Mouse (Mus musculus) midbrain, embryonic 12.5 days (tissue): ENCODE data around the gene Dgki. TPM values are rescaled to one million over a fixed set of nuclear protein-coding genes. Genes with fewer than 3 reads are reported as not detected.
A peak's percentile ranks its signal among the peaks of the same experiment; 100 is the strongest.

Experiments used
- ATAC-seq: fragments of 200-750 bp; cut with Nextera tagmentation; 2 replicates; pipeline ENCODE4 v1.8.0; 2017; ENCODE audit warnings: low read depth, moderate TSS enrichment, moderate library complexity; ENCODE audit not compliant: low FRiP score
- H3K27ac ChIP-seq: fragments of 300-500 bp; sonication (generic); replicated peaks from 2 replicates; pipeline ENCODE4 v1.5.1; 2016; ENCODE audit warnings: mild to moderate bottlenecking
- H3K27me3 ChIP-seq: fragments of 300-500 bp; sonication (generic); 2 replicates; pipeline ENCODE4 v1.6.1; 2016; ENCODE audit warnings: mild to moderate bottlenecking
- H3K36me3 ChIP-seq: fragments of 300-500 bp; sonication (generic); 2 replicates; pipeline ENCODE4 v1.6.1; 2016
- H3K4me1 ChIP-seq: fragments of 300-500 bp; sonication (generic); 2 replicates; pipeline ENCODE4 v1.6.1; 2016
- H3K4me2 ChIP-seq: fragments of 300-500 bp; sonication (generic); replicated peaks from 2 replicates; pipeline ENCODE4 v1.6.1; 2016; ENCODE audit warnings: mild to moderate bottlenecking, moderate library complexity
- H3K4me3 ChIP-seq: fragments of 300-500 bp; sonication (generic); 2 replicates; pipeline ENCODE4 v1.5.1; 2016; ENCODE audit warnings: mild to moderate bottlenecking
- H3K9ac ChIP-seq: fragments of 300-500 bp; sonication (generic); replicated peaks from 2 replicates; pipeline ENCODE4 v1.6.1; 2016; ENCODE audit warnings: mild to moderate bottlenecking, moderate library complexity
- H3K9me3 ChIP-seq: fragments of 300-500 bp; sonication (generic); 2 replicates; pipeline ENCODE4 v1.6.1; 2016; ENCODE audit warnings: mild to moderate bottlenecking
- WGBS: fragments of 180-500 bp; shearing (Covaris S2); methylation state at CpG from one replicate; pipeline ENCODE4 v1.1.7; 2016; 5-methylcytosine and 5-hydroxymethylcytosine counted together
- polyA plus RNA-seq: library from polyadenylated mRNA; unstranded; fragments of >200 nt; fragmentation: Nextera tagmentation; extraction: Ambion mirVana; gene quantifications from 2 replicates; pipeline ENCODE4 v1.2.1, GENCODE M21; 2016

The Dgki gene
- polyA plus RNA-seq, 1 experiment from 2014 or later: 4.3 TPM

DNA sequence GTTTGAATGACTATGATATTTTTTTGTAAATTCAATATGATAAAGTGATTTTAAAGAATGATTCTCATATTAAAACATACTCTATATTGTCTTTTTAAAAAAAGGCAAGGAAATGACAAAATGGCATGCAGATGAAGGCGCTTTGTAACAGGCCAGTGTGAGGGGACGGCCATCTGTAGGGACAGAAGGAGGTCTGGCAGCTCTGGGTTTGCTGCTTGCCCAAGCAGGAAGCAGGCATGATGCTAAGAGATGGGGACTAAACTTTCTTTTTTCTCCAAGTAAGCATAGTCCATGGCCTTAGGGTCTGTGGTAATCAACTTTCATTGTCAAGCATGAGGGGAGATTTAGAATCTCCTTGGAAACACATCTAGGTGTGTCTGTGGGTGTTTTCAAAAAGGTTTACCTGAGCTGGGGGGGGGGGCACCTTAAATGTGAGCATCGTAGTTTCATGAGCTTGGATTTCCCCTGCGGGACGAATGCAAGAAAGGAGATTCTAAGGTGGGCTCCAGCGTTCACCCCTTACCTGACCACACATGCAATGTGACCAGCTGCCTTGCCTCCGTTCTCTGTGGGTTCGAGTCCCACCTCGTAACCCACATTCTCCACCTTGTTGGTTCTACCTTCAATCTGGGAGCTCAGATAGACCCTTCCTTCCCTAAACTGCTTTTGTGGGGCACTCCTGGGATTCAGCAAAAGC, 26.1 kb upstream of the Dgki start:
- no peak overlapping the region for H3K4me3 ChIP-seq
- H3K9ac ChIP-seq: no peak overlapping the region
- H3K27ac ChIP-seq: no peak overlapping the region
- H3K4me1 ChIP-seq: peaks cover 26% of the 10 kb centered on the region
- H3K27me3 ChIP-seq: no peaks in the 10 kb centered on the region
- H3K36me3 ChIP-seq: no peaks in the 10 kb centered on the region
- 92% methylated on average over 9 of the region's 9 CpGs for WGBS
- H3K4me2 ChIP-seq: no peak overlapping the region
- no peak for ATAC-seq
- no peaks in the 10 kb centered on the region for H3K9me3 ChIP-seq

DNA sequence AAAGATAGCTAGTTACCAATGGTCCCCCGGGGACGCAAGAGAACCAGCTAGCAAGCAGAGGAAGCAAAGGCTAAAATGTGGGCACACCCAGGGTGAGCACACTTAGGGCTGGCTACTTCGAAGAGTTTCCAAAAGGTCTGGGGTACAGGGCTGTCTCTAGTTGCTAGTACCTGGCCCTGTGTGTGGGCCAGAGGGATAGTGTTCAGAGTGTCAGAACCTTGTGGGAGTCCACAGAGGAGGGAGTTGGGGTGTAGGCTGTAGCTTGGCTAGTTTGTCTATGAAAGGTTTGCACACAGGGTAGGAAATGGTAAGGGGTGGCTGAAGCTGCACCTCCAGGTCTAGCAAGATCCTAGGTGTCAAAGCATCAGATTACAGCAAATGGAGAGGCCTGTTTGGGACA, 25.1 kb upstream of the Dgki start:
- Histone ChIP-seq H3K36me3 (no peaks in the 10 kb centered on the region), H3K9ac (no peak overlapping the region), H3K4me1 (peaks cover 19% of the 10 kb centered on the region), H3K9me3 (no peaks in the 10 kb centered on the region), H3K27ac (no peak overlapping the region), H3K4me2 (no peak overlapping the region), H3K4me3 (no peak overlapping the region), H3K27me3 (no peaks in the 10 kb centered on the region)
- 88% methylated on average over 3 of the region's 3 CpGs for WGBS
- ATAC-seq: no peak

DNA sequence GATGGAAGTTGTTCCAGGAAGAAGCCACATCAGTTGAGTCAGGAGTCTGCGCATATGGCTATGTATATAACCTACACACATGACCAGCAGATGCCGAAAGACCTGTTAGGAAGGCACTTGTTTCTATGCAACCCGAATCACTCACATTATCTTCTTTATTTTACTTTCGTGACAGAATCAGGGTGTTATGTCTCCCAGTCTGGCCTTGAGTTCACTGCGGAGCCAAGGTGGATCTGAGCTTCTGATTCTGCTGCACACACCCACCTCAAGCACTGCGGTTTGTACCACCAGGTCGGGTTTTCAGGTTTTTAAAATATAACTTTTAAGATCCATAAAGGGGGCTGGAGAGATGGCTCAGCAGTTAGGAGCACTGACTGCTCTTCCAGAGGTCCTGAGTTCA, 22.7 kb upstream of the Dgki start:
- H3K4me1 ChIP-seq: peaks cover 10% of the 10 kb centered on the region
- no peak overlapping the region for H3K9ac ChIP-seq
- no peak for ATAC-seq
- no peak overlapping the region for H3K4me3 ChIP-seq
- H3K4me2 ChIP-seq: no peak overlapping the region
- H3K27me3 ChIP-seq: no peaks in the 10 kb centered on the region
- no peaks in the 10 kb centered on the region for H3K36me3 ChIP-seq
- 90% methylated on average over 7 of the region's 7 CpGs for WGBS
- H3K27ac ChIP-seq: no peak overlapping the region
- H3K9me3 ChIP-seq: no peaks in the 10 kb centered on the region

DNA sequence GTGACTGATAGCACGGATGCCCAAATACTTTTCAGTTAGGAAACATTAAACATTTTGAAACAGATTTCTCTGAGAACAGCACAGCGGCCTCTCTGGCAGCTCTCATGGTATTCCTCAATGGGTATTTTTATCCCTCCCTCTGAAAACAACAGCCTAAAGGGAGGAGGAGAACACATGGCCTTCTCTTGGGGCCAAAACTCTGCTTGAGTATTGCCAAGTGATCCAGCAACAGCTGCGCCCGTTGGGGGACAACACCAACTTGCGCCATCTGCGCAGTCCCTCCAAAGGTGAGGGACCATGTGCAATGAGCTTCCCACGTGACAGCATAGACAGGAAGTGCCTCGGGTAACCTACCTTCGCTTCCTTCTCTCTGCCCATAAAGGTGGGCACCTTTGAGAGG, 22.1 kb upstream of the Dgki start:
- H3K9ac ChIP-seq: no peak overlapping the region
- H3K9me3 ChIP-seq: no peaks in the 10 kb centered on the region
- H3K27me3 ChIP-seq: no peaks in the 10 kb centered on the region
- no peak for ATAC-seq
- no peak overlapping the region for H3K4me3 ChIP-seq
- H3K36me3 ChIP-seq: no peaks in the 10 kb centered on the region
- WGBS: 90% methylated on average over 9 of the region's 9 CpGs
- H3K27ac ChIP-seq: no peak overlapping the region
- no peak overlapping the region for H3K4me2 ChIP-seq
- H3K4me1 ChIP-seq: peaks cover 6% of the 10 kb centered on the region; the same call in 1 of the 2 replicates

DNA sequence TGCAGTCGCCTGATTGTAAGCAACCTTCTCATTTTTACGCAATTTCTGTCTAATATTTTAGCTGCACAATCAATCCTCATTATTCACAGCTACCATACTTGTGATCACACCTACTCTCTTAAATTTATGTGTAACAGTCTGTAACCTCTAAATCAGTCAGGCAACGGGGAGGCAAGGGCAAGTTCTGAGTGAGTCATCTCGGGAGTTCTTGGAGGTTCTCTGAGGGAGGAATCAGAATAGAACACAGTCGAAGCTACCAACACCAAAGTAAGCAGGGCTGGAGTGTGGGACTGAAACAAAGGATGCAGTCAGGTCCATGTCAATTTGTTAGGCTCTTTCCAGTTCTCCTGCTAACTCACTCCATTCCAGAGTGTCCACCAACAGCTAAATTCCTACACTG, 17.9 kb upstream of the Dgki start:
- Histone ChIP-seq H3K36me3 (no peaks in the 10 kb centered on the region), H3K27me3 (no peaks in the 10 kb centered on the region), H3K4me1 (no peaks in the 10 kb centered on the region), H3K4me2 (no peak overlapping the region), H3K27ac (no peak overlapping the region), H3K9me3 (no peaks in the 10 kb centered on the region), H3K4me3 (no peak overlapping the region), H3K9ac (no peak overlapping the region)
- WGBS: 85% methylated on average over 5 of the region's 5 CpGs
- no peak for ATAC-seq

DNA sequence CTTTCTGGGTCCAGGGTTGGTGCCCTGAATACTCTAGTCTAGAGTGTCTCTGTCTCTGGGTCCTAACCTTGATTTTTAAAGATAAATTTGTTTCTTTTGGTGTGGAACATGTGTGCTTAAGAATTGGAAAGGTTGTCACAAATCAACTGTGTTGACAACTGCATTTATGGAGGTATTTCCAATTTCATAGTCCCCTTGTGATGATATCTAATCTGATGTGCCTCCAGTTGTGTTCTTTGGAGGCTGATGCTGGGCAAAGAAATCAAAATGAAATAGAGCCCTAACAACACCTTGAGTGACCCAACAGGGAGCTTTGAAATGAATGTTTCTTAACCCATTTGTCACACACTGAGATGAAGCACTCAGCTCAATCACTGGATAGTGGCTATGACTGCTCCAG, 15.5 kb upstream of the Dgki start:
- no peak overlapping the region for H3K9ac ChIP-seq
- no peak overlapping the region for H3K27ac ChIP-seq
- H3K36me3 ChIP-seq: no peaks in the 10 kb centered on the region
- H3K4me2 ChIP-seq: no peak overlapping the region
- H3K27me3 ChIP-seq: no peaks in the 10 kb centered on the region
- H3K4me1 ChIP-seq: no peaks in the 10 kb centered on the region
- ATAC-seq: no peak
- H3K9me3 ChIP-seq: no peaks in the 10 kb centered on the region
- H3K4me3 ChIP-seq: no peak overlapping the region

DNA sequence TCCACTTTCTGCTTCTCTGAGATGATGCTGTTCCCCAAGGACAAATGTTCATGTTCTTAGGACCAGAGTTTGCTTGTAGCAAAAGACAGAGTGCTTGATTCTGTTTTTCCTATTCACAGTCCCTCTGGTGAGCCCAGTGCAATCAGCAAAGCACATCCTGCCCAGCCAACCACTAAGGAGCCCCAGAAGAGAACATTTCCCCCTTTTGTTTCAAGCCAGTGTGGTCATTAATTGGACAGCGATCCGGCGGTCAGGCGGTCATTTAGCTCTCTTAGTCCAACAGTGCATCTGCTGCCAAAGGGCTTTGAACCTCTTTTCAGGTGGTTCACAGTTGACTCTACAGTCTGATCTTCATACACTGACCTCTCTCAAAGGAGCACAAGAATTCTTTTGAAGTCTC, 10.6 kb upstream of the Dgki start:
- no peak overlapping the region for H3K9ac ChIP-seq
- no peaks in the 10 kb centered on the region for H3K9me3 ChIP-seq
- H3K4me2 ChIP-seq: no peak overlapping the region
- WGBS: 93% methylated on average over 4 of the region's 4 CpGs
- H3K4me3 ChIP-seq: no peak overlapping the region
- no peak for ATAC-seq
- no peaks in the 10 kb centered on the region for H3K36me3 ChIP-seq
- no peaks in the 10 kb centered on the region for H3K27me3 ChIP-seq
- no peaks in the 10 kb centered on the region for H3K4me1 ChIP-seq
- H3K27ac ChIP-seq: no peak overlapping the region

DNA sequence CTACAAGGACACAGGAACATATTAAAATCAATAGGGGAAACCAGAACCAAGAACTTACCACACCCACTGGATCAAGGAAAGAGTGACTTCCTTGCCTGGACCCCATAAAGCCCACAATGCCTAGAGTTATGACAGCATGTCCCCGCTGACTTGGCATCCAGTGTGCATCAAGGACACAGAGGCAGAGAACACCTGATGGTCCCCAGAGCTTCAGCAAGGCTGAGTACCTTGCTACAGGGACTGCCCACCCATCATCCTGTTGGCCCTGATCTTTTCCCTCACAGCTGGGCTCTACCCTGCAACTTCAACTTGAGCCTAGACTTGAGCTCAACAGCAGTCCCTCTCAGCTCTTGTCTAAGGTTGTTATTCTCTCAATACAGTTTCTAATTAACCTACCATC, 6.6 kb upstream of the Dgki start:
- no peaks in the 10 kb centered on the region for H3K9me3 ChIP-seq
- no peak overlapping the region for H3K27ac ChIP-seq
- H3K4me2 ChIP-seq: no peak overlapping the region
- H3K9ac ChIP-seq: no peak overlapping the region
- WGBS: 89% methylated on average over 1 of the region's 1 CpGs
- H3K4me1 ChIP-seq: no peaks in the 10 kb centered on the region
- no peak overlapping the region for H3K4me3 ChIP-seq
- H3K36me3 ChIP-seq: no peaks in the 10 kb centered on the region
- ATAC-seq: no peak
- H3K27me3 ChIP-seq: peaks cover 2% of the 10 kb centered on the region

DNA sequence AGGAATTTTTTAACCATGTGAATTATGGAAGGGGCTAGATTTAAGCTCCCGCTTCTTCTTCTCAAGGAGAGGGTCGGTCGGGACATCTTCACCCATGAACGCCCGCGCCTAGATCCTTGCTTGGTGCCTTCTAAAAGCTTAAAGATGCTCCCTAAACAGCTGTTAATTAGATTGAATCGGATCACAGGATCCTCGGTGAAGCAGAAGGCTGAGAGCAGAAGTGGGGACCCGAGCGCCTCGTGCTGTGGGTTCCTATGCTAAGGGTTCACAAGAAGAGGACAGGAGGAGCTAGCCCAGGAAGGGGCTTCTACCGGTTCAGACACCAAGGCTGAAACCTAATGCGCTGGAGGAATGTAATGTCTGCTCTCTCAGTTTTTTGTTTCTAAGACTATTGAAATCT, 508 bp upstream of the Dgki start:
- WGBS: 6% methylated on average over 13 of the region's 13 CpGs
- H3K4me2 ChIP-seq: peak overlapping the region; percentile 95
- H3K27me3 ChIP-seq: peaks cover 40% of the 10 kb centered on the region
- peak overlapping the region; percentile 87 for H3K4me3 ChIP-seq
- no peaks in the 10 kb centered on the region for H3K36me3 ChIP-seq
- H3K9ac ChIP-seq: peak overlapping the region; percentile 78
- peaks cover 24% of the 10 kb centered on the region for H3K4me1 ChIP-seq
- no peak for ATAC-seq
- 0 out of 2 replicates have a peak overlapping the region, but pooled peaks have one; percentile 55 for H3K27ac ChIP-seq
- H3K9me3 ChIP-seq: no peaks in the 10 kb centered on the region

DNA sequence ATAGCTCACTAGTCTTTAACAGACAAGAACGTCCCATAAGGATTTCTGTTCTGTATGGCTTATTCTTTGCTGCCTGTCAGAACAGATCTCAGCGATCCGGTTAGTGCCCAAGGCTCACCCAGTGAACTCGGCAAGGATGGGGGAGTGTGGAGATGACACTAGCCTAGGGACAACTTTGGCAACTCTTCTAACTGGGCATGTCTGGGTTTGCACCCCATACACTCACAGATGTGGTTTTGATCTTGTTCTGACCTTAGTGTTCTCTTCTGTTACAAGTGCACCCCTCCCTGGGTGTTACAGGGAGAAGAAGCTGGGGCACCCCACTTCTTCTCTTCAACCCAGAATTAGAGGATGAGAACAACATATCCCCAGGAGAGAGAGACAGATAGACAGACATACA, 1.0 kb downstream of the Dgki start:
- Histone ChIP-seq H3K36me3 (no peaks in the 10 kb centered on the region), H3K9ac (peak overlapping the region; percentile 78), H3K27me3 (peaks cover 40% of the 10 kb centered on the region), H3K4me3 (peak overlapping the region; percentile 87), H3K27ac (no peak overlapping the region), H3K4me2 (peak overlapping the region; percentile 95), H3K9me3 (no peaks in the 10 kb centered on the region), H3K4me1 (peaks cover 24% of the 10 kb centered on the region)
- 26% methylated on average over 4 of the region's 4 CpGs for WGBS
- ATAC-seq: no peak

DNA sequence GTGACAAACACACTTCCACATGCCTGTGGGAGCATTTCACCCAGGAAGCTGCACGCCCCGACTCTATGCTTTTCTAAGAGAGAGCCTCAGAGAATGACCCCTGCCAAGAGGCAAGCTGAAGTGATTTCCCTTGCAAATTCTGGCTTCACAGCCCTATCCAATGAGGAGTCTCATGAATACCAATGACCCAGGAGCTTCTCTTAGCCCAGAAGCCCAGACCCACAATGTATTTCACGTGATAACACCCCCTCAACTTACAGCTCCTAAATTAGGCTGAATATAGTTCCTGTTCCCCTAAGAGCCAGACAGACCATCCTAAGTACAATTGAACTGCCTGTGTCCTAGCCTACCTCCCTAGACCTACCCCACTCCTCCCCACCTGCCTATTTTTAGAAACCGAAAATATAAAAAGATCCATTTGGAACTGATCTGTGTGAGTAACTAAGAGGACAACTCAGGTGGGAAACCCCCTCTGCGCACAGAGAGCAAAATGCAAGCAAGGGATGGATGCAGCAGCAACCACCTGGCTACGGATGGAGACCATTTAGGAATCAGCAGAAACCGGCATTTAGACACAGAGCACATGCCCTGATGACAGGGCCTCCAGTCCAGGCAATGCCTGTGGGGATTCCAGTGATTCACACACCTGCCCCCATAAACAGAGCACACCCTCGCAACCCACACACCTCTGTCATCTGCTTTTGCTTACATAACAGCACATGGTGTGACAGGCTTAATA, 2.1 kb downstream of the Dgki start:
- Histone ChIP-seq H3K4me3 (peak overlapping the region; percentile 87; the same call in 1 of the 2 replicates), H3K4me2 (peak overlapping the region; percentile 95), H3K9me3 (no peaks in the 10 kb centered on the region), H3K9ac (no peak overlapping the region), H3K36me3 (no peaks in the 10 kb centered on the region), H3K27me3 (peaks cover 40% of the 10 kb centered on the region), H3K27ac (peak overlapping the region; percentile 7; the same call in 1 of the 2 replicates), H3K4me1 (peaks cover 24% of the 10 kb centered on the region)
- ATAC-seq: no peak
- 41% methylated on average over 8 of the region's 8 CpGs for WGBS

DNA sequence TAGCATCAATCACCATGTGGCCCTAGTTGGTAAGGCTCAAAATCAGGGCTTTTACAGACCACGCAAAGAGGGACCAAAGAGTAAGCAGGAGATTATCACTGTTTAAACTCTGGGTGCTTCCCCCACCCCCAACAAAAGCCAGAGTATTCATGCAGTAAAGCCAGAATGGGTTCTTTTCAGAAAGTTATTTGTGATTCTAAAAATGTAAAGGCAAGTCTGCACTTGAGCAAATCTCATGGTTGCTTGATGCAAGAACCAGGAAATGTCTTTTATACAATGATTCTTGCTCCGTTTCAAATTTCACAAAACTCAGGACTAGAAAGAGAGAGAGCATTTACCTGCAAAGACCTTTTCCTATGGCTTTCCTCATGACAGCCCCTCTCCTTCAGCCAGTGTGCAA, 7.9 kb downstream of the Dgki start:
- Histone ChIP-seq H3K27me3 (0 out of 2 replicates have a peak, but pooled peaks cover under 1% of the 10 kb centered on the region), H3K4me2 (no peak overlapping the region), H3K9ac (no peak overlapping the region), H3K27ac (no peak overlapping the region), H3K36me3 (no peaks in the 10 kb centered on the region), H3K4me1 (0 out of 2 replicates have a peak, but pooled peaks cover 7% of the 10 kb centered on the region), H3K9me3 (no peaks in the 10 kb centered on the region), H3K4me3 (no peak overlapping the region)
- ATAC-seq: no peak
- WGBS: 70% methylated on average over 2 of the region's 2 CpGs
